Mouse (Mus musculus): ENCODE results near the gene Slc1a7.

Slc1a7 gene

GRCm38 (mm10) chr4:108051687-108052274 is 83.6 kb downstream of the Slc1a7 start:
- no peak for DNase-seq (ENCODE audit: low read depth, low spot score)

- DNase-seq (ENCODE audit: low read depth, low spot score) = no peak
These were observed 84.5 kb downstream of the Slc1a7 start for GRCm38 (mm10) chr4:108052673-108053072.

GRCm38 (mm10) chr4:108055873-108056272 is 87.7 kb downstream of the Slc1a7 start:
- DNase-seq (ENCODE audit: low read depth, low spot score) = no peak

- DNase-seq (ENCODE audit: low read depth, low spot score) = no peak
These were observed 89.1 kb downstream of the Slc1a7 start for GRCm38 (mm10) chr4:108057247-108057646.

GRCm38 (mm10) chr4:108058166-108058565 is 90.0 kb downstream of the Slc1a7 start:
- DNase-seq (ENCODE audit: low read depth, low spot score) = no peak

DNA sequence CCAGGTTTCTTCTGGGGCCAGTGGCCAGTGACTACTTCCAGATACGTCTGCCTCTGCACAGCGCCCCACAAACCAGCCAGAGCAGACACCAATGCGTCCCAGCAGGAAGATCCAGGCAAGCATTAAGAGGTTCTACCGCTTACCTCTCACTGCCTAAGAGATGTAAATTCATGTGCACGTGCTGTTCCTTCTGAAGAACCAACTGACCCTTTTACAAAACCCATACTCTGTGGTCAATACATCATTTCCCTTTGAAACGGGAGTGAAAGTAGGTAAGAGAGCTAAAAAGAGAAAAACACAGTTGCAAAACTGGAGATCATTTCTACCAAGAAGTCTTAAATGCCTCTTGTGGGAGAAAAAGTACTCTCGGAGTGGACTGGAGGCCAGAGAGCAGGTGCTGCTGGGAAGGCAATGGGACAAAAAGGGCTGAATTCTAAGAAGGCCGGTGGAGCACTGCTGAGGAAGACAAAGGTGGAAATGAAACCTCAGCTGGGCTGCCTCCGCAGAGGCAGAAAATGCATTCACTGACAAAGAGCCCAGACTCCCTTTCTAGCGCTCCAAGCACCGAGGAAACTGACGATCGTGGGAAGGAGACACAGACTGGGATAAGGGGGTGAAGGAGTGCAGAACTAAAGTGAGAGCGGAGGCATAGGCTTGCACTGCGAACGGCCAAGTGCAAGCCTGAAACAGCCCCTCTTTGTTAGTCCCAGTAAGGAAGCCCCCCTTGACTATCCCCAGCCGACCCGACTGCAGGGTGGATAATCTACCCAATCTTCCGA is 91.7 kb downstream of the Slc1a7 start:
- no peak for DNase-seq (ENCODE audit: low read depth, low spot score)

DNA sequence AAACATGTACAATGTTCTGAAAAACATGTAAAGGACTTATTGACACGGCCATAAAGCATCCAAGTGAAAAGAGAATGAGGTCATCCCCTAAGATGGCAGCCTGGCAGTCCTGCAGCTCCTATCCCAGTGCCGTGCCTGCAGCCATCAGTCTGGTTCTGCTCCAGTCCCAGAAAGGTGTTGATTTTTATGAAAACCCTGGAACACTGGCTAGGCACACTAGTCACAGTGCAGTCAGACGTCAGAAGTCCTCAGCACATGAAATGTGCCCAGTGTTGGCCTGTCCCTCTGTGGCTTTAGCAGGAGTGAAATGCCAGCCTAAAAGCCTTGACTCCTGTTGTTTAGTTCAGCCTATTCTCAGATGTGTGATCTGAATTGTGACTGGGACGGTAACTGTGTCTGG is 92.6 kb downstream of the Slc1a7 start:
- no peak for DNase-seq (ENCODE audit: low read depth, low spot score)

GRCm38 (mm10) chr4:108062524-108062923 is 94.4 kb downstream of the Slc1a7 start:
- no peak for DNase-seq (ENCODE audit: low read depth, low spot score)

Measured in CD4-positive, CD25-positive, alpha-beta regulatory T cell, adult 2 months (primary cell).